Mouse (Mus musculus) cortical plate, adult 2 months (tissue): ENCODE data around the gene Ephb6. TPM values are rescaled to one million over a fixed set of nuclear protein-coding genes. Genes with fewer than 3 reads are reported as not detected.
"Not testable (repeated sequence)": the region's sequence is repeated elsewhere in the genome, so short reads cannot be mapped to it uniquely, and the experiment has no call there.

Source experiments
- H3K27ac ChIP-seq: fragments of 200-500 bp; 2 replicates; pipeline ENCODE4 v1.5.1; 2012; ENCODE audit warnings: low read length, control low read depth, inconsistent platforms; ENCODE audit not compliant: insufficient read depth
- H3K4me1 ChIP-seq: fragments of 200-500 bp; 2 replicates; pipeline ENCODE4 v1.6.1; 2011; ENCODE audit warnings: low read length; ENCODE audit not compliant: control insufficient read depth, insufficient read depth
- H3K4me3 ChIP-seq: fragments of 200-500 bp; 2 replicates; pipeline ENCODE4 v1.5.1; 2011; ENCODE audit warnings: mild to moderate bottlenecking, low read length, control low read depth; ENCODE audit not compliant: insufficient read depth
- CTCF ChIP-seq: fragments of 200-500 bp; IDR thresholded peaks from 2 replicates; pipeline ENCODE4 v1.5.1; 2011; ENCODE audit warnings: mild to moderate bottlenecking, control low read depth, low read length; ENCODE audit not compliant: insufficient read depth; ENCODE audit errors: extremely low read depth
- POLR2A ChIP-seq: fragments of 200-500 bp; IDR thresholded peaks from 2 replicates; pipeline ENCODE4 v1.6.1; 2011; ENCODE audit warnings: mild to moderate bottlenecking, low read length, control low read depth; ENCODE audit not compliant: insufficient read depth; ENCODE audit errors: extremely low read depth
- polyA plus RNA-seq: library from polyadenylated mRNA; depleted of rRNA; stranded (reverse); fragments of >200 nt; gene quantifications from 2 replicates; pipeline ENCODE4 v1.2.3, GENCODE M21; 2012; rRNA removed

Ephb6 gene
- 135 and 140 TPM in 2 replicates for polyA plus RNA-seq

DNA sequence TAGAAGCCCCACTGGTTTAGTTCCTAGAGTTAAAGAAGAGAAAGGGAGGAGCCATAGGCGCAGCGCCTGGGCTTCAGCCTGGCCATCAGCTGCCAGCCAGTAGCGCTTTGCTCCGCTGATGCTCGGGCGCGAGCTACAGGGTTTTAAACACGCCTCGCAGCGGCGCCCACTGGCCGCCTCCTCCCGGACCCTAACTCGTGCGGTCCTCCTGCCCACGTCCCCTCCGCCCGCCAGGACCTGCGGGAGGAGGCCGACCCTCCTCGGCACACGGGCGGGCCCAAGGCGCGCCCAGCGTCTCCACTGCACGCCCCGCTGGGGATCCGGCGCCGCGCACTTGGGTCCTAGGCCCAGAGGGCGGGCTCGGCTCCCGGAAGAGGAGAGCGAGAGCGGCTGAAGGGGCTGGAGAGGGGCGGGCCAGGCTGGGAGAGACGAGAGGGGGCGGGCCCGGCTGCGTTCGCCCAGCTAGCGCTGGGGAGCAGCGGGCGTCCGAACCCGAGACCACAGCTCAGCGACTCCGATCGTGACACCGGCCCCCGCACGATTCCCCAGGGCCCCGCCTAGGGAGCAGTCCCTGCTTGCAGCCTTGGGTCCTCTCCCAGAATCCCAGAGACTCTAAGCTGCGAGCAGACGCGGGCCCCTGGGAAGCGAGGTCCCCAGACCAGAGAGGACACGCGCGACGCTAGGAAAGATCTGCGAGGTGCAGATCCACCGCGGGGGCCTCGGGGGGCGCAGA, at the start of gene Ephb6:
Gene Ephb6, plus strand, starts transcription at position 422 of the 733 bp plus-strand sequence.
- TF ChIP-seq CTCF (no peak), POLR2A (peak; percentile 45; the same call in 1 of the 2 replicates)
- H3K27ac ChIP-seq: peak within 1 kb of the TSS; percentile 92
- peaks cover 2% of the 10 kb centered on the region; the same call in 1 of the 2 replicates for H3K4me1 ChIP-seq
- H3K4me3 ChIP-seq: peak within 1 kb of the TSS; percentile 66

DNA sequence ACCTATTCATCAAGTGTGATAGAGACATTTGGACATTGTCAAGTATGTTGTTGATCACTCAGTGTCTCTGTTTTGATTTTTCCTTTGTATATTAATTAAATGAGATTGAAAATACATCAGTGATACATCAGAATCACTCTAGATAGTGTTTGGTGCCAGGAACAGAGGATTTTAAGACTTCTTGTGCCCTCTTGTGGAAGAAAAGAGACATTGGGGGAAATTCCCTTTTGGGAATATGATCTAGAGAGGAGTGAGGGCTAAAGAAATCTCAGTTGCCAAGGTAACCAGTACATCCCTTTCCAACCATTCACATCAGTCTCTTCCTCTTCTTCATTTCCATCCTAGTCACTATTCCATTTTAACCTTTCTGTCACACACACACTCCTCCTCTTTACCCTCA, 48.9 kb upstream of the Ephb6 start:
- H3K4me1 ChIP-seq: peaks cover 8% of the 10 kb centered on the region; the same call in 1 of the 2 replicates
- TF ChIP-seq CTCF: 0 out of 2 replicates have a peak, but pooled peaks have one; percentile 1
- no peak for TF ChIP-seq POLR2A
- no peak overlapping the region for H3K27ac ChIP-seq
- H3K4me3 ChIP-seq: no peak overlapping the region

DNA sequence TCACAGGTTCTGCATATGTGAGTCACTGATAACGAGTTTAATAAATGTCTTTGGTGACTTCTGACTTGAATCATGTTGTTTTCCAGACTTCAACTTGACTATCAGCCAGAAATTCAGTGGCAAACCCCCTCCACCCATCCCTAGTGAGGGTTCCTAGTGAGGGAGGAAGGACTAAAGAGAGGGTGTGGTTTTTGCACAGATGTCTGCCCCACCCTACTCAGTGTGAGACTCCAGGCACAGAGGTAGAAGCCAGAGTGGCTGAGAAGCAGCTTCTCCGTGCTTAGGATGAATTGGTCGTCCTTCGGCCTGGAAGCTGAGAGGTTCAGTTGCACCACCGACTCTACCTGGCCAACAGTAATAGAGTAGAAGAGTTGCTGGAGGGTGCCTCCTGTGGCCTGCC, 47.8 kb upstream of the Ephb6 start:
- peaks cover 8% of the 10 kb centered on the region for H3K4me1 ChIP-seq
- no peak overlapping the region for H3K27ac ChIP-seq
- no peak overlapping the region for H3K4me3 ChIP-seq
- TF ChIP-seq CTCF (no peak), POLR2A (no peak)

DNA sequence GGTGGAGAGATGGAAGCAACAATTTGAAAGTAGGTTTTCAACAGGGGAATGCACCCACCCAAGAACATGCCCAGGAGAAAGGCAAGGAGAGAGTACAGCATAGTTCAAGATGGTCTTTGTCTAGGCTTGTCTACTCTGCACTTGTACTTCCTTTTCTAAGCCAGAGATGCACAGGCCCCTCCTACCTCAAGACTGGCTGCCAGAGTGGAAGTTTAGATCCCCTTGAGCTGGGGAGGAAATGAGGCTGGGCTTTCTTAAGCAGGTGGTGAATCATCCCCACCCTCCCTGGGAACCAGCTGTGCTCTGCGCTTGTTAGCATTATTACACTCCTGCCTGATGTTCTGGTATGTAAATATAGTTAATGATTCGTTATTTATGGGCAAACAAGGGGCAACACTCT, 47.0 kb upstream of the Ephb6 start:
- Histone ChIP-seq H3K27ac (no peak overlapping the region), H3K4me3 (no peak overlapping the region), H3K4me1 (peaks cover 8% of the 10 kb centered on the region)
- no peak for TF ChIP-seq CTCF
- TF ChIP-seq POLR2A: no peak

DNA sequence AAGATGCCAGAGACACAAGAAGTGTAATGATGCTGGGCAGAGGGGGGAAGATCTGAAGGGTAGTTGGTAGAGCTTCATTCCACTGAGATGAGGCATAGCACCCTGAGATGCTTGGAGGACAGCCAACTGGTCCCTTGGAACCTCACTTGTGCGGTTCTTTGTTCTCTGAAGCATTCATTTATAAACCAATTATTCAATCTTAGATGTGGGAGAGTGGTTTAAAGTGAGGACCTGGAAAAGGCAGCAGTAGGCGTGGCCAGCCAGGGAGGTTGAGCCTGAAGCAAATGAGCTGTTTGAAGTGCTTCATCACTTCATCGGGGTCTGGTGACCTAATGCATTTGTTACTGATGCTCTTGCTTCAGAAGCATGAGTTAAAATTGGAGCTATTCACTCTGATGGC, 46.0 kb upstream of the Ephb6 start:
- Histone ChIP-seq H3K27ac (0 out of 2 replicates have a peak overlapping the region, but pooled peaks have one; percentile 51), H3K4me1 (peaks cover 3% of the 10 kb centered on the region), H3K4me3 (no peak overlapping the region)
- TF ChIP-seq CTCF (no peak), POLR2A (no peak)

DNA sequence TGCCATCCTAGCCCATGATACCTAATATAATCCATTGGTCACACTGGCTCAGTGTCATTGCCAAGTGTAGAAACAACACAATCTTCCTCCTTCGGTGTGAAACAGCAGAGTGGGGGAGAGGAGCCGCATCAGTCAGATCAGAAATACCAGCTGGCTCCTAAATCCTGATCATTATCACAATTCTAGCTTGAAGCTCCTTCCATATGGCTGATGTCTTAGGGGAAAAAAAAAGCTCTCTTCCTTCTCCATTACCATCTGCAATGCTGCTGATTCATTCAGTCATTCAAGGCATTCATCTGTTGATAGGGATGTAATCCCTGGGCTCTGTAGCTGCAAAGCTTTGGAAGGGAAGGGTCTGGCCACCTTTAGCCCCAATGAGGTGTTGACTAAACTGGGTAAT, 45.0 kb upstream of the Ephb6 start:
- H3K4me3 ChIP-seq: no peak overlapping the region
- TF ChIP-seq CTCF: no peak
- peaks cover 2% of the 10 kb centered on the region for H3K4me1 ChIP-seq
- H3K27ac ChIP-seq: peak overlapping the region; percentile 81

DNA sequence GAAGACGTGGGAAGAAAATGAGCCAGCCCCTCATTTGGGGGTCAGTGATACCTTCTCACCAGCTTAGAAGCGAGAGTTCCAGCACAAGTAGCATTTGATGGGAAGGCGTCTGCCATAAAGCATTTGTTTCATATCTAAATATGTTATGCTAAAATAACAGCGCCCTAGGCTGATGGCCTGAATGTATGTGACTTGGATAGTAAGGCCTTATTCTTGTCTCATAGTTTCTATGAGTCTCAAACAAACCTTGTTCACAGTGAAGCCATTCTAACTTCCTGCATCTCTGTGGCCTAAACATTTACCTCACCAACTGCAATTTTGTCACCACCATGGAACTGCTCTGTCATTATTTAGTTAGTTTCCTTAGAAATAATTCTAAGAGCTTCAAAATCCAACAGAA, 42.7 kb upstream of the Ephb6 start:
- H3K4me3 ChIP-seq: no peak overlapping the region

DNA sequence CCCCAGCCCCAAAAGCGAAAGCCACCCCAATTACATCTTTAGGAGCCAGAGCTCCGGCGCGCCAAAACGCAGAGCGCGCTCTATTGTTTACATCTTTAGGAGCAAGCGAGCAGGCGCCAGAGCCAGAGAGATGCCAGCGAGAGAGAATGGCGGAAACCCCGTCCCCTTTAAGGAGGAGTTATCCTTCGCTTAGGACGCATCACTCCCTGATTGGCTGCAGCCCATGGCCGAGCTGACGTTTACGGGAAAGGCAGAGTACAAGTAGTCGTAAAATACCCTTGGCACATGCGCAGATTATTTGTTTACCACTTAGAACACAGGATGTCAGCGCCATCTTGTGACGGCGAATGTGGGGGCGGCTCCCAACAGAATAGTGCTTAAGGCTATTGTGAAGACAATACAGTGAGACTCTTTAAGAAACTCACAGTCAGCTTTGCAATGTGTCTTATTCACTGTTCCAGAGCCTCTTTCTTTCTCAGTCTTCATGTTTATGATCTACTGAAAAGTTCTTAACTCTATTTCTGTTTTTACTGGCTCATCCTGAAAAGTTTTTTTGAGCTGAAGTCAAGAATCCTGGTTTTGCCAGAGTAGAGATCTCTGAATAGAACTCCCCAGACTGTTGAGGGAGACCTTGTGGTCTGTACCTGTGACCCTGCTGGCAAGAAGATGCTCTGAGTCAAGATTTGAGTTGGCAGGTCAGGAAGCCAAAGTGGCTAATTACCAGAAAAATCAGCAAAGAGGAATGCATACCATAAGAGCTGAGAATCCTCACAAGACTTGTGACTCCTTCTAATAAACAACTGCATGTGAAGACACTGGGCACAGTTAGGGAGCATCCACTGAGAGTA, 42.0 kb upstream of the Ephb6 start:
- H3K4me3 ChIP-seq, H3K27ac ChIP-seq, H3K4me1 ChIP-seq: not testable (repeated sequence)

More for the DNA sequence above, 42.7 kb upstream of the Ephb6 start:
- TF ChIP-seq CTCF (no peak), POLR2A (no peak)
- no peak overlapping the region for H3K27ac ChIP-seq
- peaks cover 2% of the 10 kb centered on the region for H3K4me1 ChIP-seq

DNA sequence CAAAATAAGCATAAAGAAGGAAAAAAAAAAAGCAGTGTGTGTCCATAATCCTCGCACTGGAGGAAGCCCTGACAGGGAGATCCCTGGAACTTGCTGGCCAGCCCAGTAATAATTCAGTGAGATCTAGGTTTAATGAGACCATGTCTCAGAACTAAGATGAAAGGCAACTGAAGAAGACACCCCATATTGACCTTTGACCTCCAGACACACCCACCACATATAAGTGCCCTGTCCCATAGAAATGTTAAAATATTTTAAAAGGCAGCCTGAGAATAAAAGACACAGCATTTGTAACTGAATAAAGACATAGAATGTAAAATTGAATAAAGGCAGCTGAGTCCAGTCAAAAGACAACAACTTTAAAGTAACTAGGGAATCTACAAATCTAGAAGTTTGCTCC, 40.0 kb upstream of the Ephb6 start:
- H3K4me3 ChIP-seq: no peak overlapping the region
- TF ChIP-seq CTCF: no peak
- TF ChIP-seq POLR2A: no peak
- H3K27ac ChIP-seq: no peak overlapping the region
- peaks cover 2% of the 10 kb centered on the region for H3K4me1 ChIP-seq

DNA sequence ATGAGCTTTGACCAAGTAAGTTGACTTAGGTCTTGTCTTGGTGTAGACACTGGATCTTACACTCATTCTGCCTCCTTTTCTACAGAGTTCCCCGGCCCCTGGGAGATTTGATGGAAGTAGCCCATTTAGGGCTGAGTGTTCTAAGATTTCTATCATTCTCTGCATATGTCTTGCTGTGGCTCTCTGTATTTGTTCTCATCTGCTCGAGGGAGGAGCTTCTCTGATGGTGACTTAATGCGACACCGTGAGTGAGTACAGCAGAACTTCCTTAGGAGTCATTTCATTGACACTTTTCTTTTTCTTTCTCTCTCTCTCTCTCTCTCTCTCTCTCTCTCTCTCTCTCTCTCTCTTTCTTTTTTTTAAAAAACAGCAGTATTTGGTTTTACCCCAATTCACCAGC, 38.3 kb upstream of the Ephb6 start:
- Histone ChIP-seq H3K27ac (no peak overlapping the region), H3K4me1 (no peaks in the 10 kb centered on the region; the same call in 1 of the 2 replicates), H3K4me3 (no peak overlapping the region)
- no peak for TF ChIP-seq CTCF
- no peak for TF ChIP-seq POLR2A
